Mouse (Mus musculus) liver, embryonic 16.5 days (tissue): ENCODE data around the gene Tmem63b. TPM values are rescaled to one million over a fixed set of nuclear protein-coding genes. Genes with fewer than 3 reads are reported as not detected.

Source experiments
- ATAC-seq: fragments of 200-750 bp; cut with Nextera tagmentation; 2 replicates; pipeline ENCODE4 v1.8.0; 2017; ENCODE audit warnings: low read depth, mild to moderate bottlenecking, moderate number of reproducible peaks, moderate library complexity
- H3K27ac ChIP-seq: fragments of 300-500 bp; sonication (generic); 2 replicates; pipeline ENCODE4 v1.5.1; 2014; ENCODE audit warnings: mild to moderate bottlenecking, low read length
- H3K27me3 ChIP-seq: fragments of 300-500 bp; sonication (generic); 2 replicates; pipeline ENCODE4 v1.6.1; 2014; ENCODE audit warnings: low read depth, low read length, mixed read lengths; ENCODE audit not compliant: control insufficient read depth, insufficient read depth
- H3K36me3 ChIP-seq: fragments of 300-500 bp; sonication (generic); 2 replicates; pipeline ENCODE4 v1.6.1; 2014; ENCODE audit warnings: mild to moderate bottlenecking; ENCODE audit not compliant: control insufficient read depth, insufficient read depth
- H3K4me1 ChIP-seq: fragments of 300-500 bp; sonication (generic); 2 replicates; pipeline ENCODE4 v1.6.1; 2014; ENCODE audit warnings: low read depth, low read length, mixed read lengths; ENCODE audit not compliant: control insufficient read depth
- H3K4me2 ChIP-seq: fragments of 300-500 bp; sonication (generic); 2 replicates; pipeline ENCODE4 v1.6.1; 2014; ENCODE audit warnings: low read depth, low read length, mixed read lengths
- H3K4me3 ChIP-seq: fragments of 300-500 bp; sonication (generic); 2 replicates; pipeline ENCODE4 v1.5.1; 2014; ENCODE audit warnings: low read depth, mild to moderate bottlenecking, low read length
- H3K9ac ChIP-seq: fragments of 300-500 bp; sonication (generic); 2 replicates; pipeline ENCODE4 v1.6.1; 2014; ENCODE audit warnings: low read depth, low read length
- H3K9me3 ChIP-seq: fragments of 300-500 bp; sonication (generic); replicated peaks from 2 replicates; pipeline ENCODE4 v1.6.1; 2016; ENCODE audit warnings: low read length; ENCODE audit not compliant: control insufficient read depth
- WGBS: fragments of 180-500 bp; shearing (Covaris S2); extraction: QIAGEN DNeasy Blood & Tissue Kit; methylation state at CpG from one replicate; pipeline ENCODE4 v1.1.7; 2014; ENCODE audit not compliant: insufficient replicate concordance; 5-methylcytosine and 5-hydroxymethylcytosine counted together
- polyA plus RNA-seq: library from polyadenylated mRNA; unstranded; fragments of >200 nt; fragmentation: Nextera tagmentation; extraction: Ambion mirVana; gene quantifications from 2 replicates; pipeline ENCODE4 v1.2.1, GENCODE M21; 2015

The Tmem63b gene
- polyA plus RNA-seq, 1 experiment from 2014 or later, result 10.0 TPM

DNA sequence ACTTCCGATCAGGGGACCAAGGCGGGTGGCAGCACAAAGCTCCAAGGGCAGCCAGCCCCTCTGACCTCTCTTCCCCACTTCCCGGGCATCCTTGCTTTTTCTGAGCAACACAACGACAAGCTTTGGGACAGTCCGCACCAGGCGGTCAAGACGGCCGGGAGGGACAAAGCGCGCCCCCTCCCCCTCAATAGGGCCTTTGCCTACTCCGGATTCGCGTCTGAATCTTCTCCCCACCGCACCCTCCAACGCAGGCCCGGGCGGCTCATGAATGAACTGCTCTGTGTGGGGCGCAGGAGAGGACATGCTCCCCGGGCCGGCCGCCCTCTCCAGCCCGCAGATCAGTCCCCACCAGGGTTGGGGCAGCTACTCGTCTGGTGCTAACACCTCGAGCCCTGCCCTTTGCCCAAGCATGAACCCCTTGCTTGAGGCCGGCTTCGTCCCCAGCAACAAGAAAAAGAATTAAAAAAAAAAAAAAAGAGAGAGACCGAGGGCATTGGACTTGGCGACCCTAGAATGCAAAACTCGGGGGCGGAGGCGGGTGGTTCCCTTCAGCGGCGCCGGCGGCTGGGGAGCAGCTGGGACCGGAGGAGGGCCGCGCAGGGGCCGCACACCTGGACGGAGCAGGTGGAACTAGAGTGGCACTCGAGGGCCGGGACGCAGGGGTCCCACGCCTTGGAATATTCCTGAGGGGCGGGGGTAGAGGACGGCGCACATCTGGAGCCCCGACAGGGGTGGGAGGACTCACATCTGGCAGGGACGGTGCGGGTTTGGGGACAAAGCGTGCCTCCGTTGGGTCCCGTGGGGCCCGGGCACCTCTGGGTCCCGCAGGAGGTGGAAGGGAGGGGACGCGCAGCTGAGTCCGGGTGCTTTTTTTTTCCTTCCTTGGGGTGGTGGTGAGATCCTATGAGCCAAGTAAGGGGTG, 1.3 kb downstream of the Tmem63b start:
- WGBS, result 1% methylated on average over 58 of the region's 58 CpGs
- H3K27ac ChIP-seq, result peak overlapping the region; percentile 75

DNA sequence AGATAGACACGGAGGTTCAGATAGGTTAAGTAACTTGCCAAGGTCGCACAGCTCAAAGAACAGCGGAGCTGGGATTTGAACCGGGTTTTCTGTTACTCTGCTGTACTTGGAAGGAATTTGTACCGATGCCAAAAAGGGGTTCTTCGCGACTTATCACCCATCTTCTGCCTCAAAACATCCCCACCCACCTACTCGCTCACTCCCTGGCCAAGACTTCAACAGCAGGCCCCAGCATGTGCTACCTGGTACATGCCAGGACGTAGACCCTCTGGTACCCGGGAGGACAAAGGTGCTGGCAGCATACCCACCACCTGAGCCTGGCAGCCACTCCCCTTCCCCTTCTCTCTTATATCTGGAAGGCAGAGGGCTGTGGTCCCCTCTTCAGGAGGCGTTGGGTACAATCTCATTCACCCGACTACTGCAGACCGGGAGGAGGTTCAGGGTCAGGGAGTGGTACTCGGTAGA, 2.0 kb downstream of the Tmem63b start:
- Histone ChIP-seq H3K36me3 (no peaks in the 10 kb centered on the region), H3K4me1 (peaks cover 31% of the 10 kb centered on the region), H3K4me3 (peak overlapping the region; percentile 74), H3K9me3 (no peaks in the 10 kb centered on the region), H3K9ac (peak overlapping the region; percentile 88), H3K4me2 (peak overlapping the region; percentile 99), H3K27me3 (no peaks in the 10 kb centered on the region), H3K27ac (no peak overlapping the region)
- ATAC-seq, result no peak
- WGBS, result 31% methylated on average over 14 of the region's 14 CpGs

More for the DNA sequence above, 1.3 kb downstream of the Tmem63b start:
- peak overlapping the region; percentile 74 for H3K4me3 ChIP-seq
- no peaks in the 10 kb centered on the region for H3K36me3 ChIP-seq
- H3K4me2 ChIP-seq, result peak overlapping the region; percentile 99
- H3K4me1 ChIP-seq, result peaks cover 31% of the 10 kb centered on the region
- no peaks in the 10 kb centered on the region for H3K9me3 ChIP-seq
- H3K27me3 ChIP-seq, result no peaks in the 10 kb centered on the region
- peak; percentile 46 for ATAC-seq
- H3K9ac ChIP-seq, result peak overlapping the region; percentile 88

DNA sequence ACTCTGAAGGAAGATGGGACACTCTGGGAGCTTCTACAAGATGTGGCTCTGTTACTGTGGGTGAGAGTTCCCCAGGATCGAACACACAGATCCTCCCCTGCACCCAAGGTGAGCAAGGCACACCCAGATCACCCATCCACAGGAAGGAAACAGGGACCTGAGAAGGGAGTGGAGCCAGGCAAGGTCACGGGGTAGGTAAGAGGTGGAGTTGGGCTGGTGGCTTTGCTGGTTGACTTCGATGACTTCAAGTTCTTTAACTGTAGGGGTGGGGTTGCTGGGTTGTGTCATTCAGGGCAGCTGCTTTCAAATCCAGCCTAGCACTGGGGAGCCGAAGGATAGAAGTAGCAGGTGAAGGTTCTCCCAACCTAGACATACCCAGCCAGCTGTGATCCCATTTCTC, 3.9 kb downstream of the Tmem63b start:
- Histone ChIP-seq H3K4me2 (no peak overlapping the region), H3K4me3 (no peak overlapping the region), H3K36me3 (no peaks in the 10 kb centered on the region; the same call in 1 of the 2 replicates), H3K9me3 (no peaks in the 10 kb centered on the region), H3K27me3 (no peaks in the 10 kb centered on the region), H3K4me1 (peaks cover 30% of the 10 kb centered on the region), H3K27ac (no peak overlapping the region), H3K9ac (no peak overlapping the region)
- no peak for ATAC-seq
- WGBS, result 72% methylated on average over 4 of the region's 4 CpGs

DNA sequence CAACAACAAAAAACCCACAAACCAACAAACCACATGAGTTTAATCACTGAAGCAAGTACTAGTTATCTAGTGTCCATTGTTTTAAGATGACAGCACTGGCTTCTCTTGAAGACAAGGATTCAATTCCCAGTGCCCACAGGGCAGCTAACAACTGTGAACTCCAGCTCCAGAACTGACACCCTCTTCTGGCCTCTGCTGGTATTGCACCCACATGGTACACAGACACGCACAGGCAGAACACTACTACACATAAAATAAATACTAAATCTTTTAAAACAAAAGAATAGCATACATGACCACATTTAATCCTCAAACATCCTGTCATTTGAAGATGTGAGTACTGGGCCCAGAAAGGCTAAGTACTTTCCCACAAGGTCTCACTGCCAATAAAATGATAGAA, 5.1 kb downstream of the Tmem63b start:
- ATAC-seq, result no peak
- Histone ChIP-seq H3K4me3 (no peak overlapping the region), H3K9ac (no peak overlapping the region), H3K27me3 (no peaks in the 10 kb centered on the region), H3K36me3 (no peaks in the 10 kb centered on the region; the same call in 1 of the 2 replicates), H3K27ac (no peak overlapping the region), H3K9me3 (no peaks in the 10 kb centered on the region), H3K4me2 (no peak overlapping the region), H3K4me1 (peaks cover 19% of the 10 kb centered on the region)
- WGBS, result 98% methylated on average over 1 of the region's 1 CpGs

DNA sequence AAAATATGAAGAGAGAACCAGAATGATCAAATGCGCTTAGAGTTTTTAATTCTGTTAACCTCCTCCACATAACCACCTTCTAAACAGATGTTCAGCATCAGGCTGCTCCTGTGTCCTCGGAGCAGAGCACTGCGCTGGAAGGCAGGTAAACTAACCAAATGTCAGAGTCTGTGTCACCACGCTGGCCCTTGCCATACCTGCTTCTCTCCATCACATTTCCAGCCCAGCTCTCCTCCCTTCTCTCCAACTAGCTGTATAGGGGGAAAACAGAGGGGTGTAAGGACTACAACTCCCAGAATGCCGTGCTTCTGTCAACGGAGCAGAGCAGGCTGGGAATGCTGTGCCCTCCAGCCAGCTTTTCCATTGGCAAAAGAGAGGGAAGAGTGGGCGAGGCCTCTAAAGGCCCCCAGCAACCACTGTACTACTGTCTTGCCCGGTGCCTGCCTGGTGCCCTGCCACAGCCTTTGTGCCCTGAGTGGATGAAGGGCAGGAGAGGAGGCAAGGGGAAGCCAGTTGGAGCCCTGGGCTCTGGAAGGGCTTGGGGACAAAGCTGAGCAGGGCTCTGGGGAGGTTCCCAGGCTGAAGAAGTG, 6.2 kb downstream of the Tmem63b start:
- Histone ChIP-seq H3K9me3 (no peaks in the 10 kb centered on the region), H3K4me1 (peaks cover 18% of the 10 kb centered on the region), H3K36me3 (no peaks in the 10 kb centered on the region; the same call in 1 of the 2 replicates), H3K27ac (no peak overlapping the region), H3K9ac (no peak overlapping the region), H3K27me3 (no peaks in the 10 kb centered on the region), H3K4me3 (no peak overlapping the region), H3K4me2 (no peak overlapping the region)
- ATAC-seq, result no peak
- WGBS, result 58% methylated on average over 8 of the region's 8 CpGs

DNA sequence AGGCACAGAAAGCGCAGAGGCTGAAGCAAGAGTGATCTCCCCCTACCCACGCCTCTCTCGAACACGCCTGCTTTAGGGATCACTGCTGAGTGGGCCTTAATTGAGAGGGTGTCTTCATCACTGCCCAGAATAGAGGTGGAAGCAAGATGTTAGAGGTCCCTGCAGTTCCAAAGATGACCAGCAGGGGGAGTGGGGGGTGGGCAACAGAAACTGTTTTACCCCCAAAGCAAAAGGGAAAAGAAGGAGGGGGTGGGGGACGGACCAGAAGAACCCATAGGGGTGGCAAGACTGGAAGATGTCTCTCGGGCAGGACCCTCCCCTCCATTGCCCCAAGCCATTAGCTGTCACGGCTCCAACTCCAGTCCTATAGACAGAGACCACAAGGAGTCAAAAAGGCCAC, 8.6 kb downstream of the Tmem63b start:
- Histone ChIP-seq H3K36me3 (peaks cover 5% of the 10 kb centered on the region), H3K9ac (no peak overlapping the region), H3K4me1 (peaks cover 7% of the 10 kb centered on the region), H3K27ac (no peak overlapping the region), H3K4me3 (no peak overlapping the region), H3K27me3 (no peaks in the 10 kb centered on the region), H3K4me2 (no peak overlapping the region), H3K9me3 (no peaks in the 10 kb centered on the region)
- 27% methylated on average over 7 of the region's 7 CpGs for WGBS
- ATAC-seq, result no peak

DNA sequence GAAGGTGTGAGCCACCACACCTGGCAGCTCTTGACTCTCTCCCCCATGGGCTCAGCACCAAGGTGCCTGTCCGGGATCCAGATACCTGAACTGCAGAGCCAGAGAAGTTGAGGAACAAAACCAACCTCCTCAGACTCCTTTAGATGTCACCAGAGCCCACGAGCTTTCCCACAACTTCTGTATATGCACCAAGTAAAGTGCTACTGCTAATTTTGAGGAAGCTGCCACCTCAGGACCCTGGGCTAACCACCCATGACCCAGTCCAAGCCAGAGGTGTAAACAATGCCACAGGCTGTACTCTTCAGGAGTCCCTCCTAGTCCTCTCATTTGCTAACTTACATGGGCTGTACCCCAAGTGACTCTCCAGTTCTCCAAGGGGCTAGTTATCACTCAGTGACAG, 14.1 kb downstream of the Tmem63b start:
- WGBS, result 51% methylated on average over 2 of the region's 2 CpGs
- Histone ChIP-seq H3K4me2 (no peak overlapping the region), H3K27me3 (no peaks in the 10 kb centered on the region), H3K9me3 (no peaks in the 10 kb centered on the region), H3K4me3 (no peak overlapping the region), H3K27ac (no peak overlapping the region), H3K4me1 (no peaks in the 10 kb centered on the region), H3K36me3 (peaks cover 5% of the 10 kb centered on the region), H3K9ac (no peak overlapping the region)
- no peak for ATAC-seq

DNA sequence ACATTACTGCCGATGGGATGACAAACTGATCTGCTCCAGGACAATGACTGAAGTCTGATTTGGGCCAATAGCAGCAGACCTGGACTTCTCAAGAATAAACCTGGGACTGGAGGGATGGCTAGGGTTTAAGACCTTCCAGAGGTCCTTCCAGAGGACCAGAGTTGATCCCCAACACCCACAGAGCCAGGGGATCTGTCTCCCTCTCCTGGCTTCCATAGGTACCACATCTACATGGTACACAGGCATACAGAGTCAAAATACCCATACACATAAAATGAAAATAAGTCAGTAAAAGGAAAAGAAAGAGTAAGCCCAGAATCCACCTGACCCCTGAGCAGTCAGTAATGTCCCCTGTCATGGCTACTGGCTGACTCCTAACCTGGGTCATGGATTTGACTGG, 14.9 kb downstream of the Tmem63b start:
- H3K27ac ChIP-seq, result no peak overlapping the region
- H3K4me2 ChIP-seq, result no peak overlapping the region
- H3K27me3 ChIP-seq, result no peaks in the 10 kb centered on the region
- no peak overlapping the region for H3K9ac ChIP-seq
- no peak for ATAC-seq
- H3K4me3 ChIP-seq, result no peak overlapping the region
- no peaks in the 10 kb centered on the region for H3K9me3 ChIP-seq
- H3K36me3 ChIP-seq, result peaks cover 5% of the 10 kb centered on the region
- H3K4me1 ChIP-seq, result no peaks in the 10 kb centered on the region
- WGBS, result 78% methylated on average over 1 of the region's 1 CpGs

DNA sequence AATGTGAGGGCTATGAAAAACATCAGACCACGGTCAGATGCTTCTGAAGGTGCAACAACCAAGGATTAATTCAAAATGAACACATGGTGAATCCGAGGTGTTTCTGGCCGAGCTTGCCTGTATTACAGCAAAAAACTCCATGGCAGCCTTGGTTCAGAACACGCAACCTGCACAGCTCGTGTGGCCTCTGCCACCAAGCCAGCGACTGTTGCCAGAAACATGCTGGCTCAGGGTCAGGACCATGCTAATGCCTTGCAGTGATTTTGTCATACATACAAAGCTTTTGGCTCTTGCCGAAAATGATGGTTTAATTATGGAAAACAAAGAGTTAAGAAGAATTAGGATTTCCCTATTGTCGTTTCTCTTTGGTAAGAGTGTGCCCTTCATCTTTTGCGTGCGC, 18.7 kb downstream of the Tmem63b start:
- ATAC-seq, result no peak
- Histone ChIP-seq H3K4me2 (no peak overlapping the region), H3K27ac (no peak overlapping the region), H3K4me1 (no peaks in the 10 kb centered on the region; the same call in 1 of the 2 replicates), H3K4me3 (no peak overlapping the region), H3K36me3 (no peaks in the 10 kb centered on the region; the same call in 1 of the 2 replicates), H3K9ac (no peak overlapping the region), H3K27me3 (no peaks in the 10 kb centered on the region), H3K9me3 (no peaks in the 10 kb centered on the region)
- WGBS, result 78% methylated on average over 10 of the region's 10 CpGs
